Mouse (Mus musculus) liver, embryonic 11.5 days (tissue): Measurements from ENCODE around the gene Phtf1. TPM values are rescaled to one million over a fixed set of nuclear protein-coding genes. Genes with fewer than 3 reads are reported as not detected.

Experiments used
- ATAC-seq: fragments of 200-750 bp; cut with Nextera tagmentation; replicated peaks from 2 replicates; pipeline ENCODE4 v1.8.0; 2017; ENCODE audit warnings: moderate number of reproducible peaks, mild to moderate bottlenecking, moderate TSS enrichment, moderate library complexity; ENCODE audit not compliant: low FRiP score
- DNase-seq: peaks from one replicate; pipeline ENCODE4 v3.0.0-alpha.2; 2017; ENCODE audit warnings: low spot score
- H3K27ac ChIP-seq: fragments of 300-500 bp; sonication (generic); 2 replicates; pipeline ENCODE4 v1.5.1; 2014; ENCODE audit warnings: mild to moderate bottlenecking, low read depth, low read length, control low read depth
- H3K27me3 ChIP-seq: fragments of 300-500 bp; sonication (generic); replicated peaks from 2 replicates; pipeline ENCODE4 v1.6.1; 2014; ENCODE audit warnings: low read length, mixed read lengths; ENCODE audit not compliant: control insufficient read depth, insufficient read depth
- H3K36me3 ChIP-seq: fragments of 300-500 bp; sonication (generic); 2 replicates; pipeline ENCODE4 v1.6.1; 2014; ENCODE audit warnings: mild to moderate bottlenecking, low read length, moderate library complexity, mixed read lengths; ENCODE audit not compliant: control insufficient read depth, insufficient read depth
- H3K4me1 ChIP-seq: fragments of 300-500 bp; sonication (generic); replicated peaks from 2 replicates; pipeline ENCODE4 v1.6.1; 2014; ENCODE audit warnings: low read length, mixed read lengths; ENCODE audit not compliant: control insufficient read depth, insufficient read depth
- H3K4me2 ChIP-seq: fragments of 300-500 bp; sonication (generic); 2 replicates; pipeline ENCODE4 v1.6.1; 2014; ENCODE audit warnings: mild to moderate bottlenecking, control low read depth, moderate library complexity
- H3K4me3 ChIP-seq: fragments of 300-500 bp; sonication (generic); 2 replicates; pipeline ENCODE4 v1.5.1; 2014; ENCODE audit warnings: low read depth, low read length, control low read depth
- H3K9ac ChIP-seq: fragments of 300-500 bp; sonication (generic); 2 replicates; pipeline ENCODE4 v1.6.1; 2014; ENCODE audit warnings: low read depth, low read length, control low read depth
- H3K9me3 ChIP-seq: fragments of 300-500 bp; sonication (generic); 2 replicates; pipeline ENCODE4 v1.6.1; 2016; ENCODE audit warnings: low read length, inconsistent platforms, mixed read lengths; ENCODE audit not compliant: control insufficient read depth
- WGBS: fragments of 180-500 bp; shearing (Covaris S2); extraction: QIAGEN DNeasy Blood & Tissue Kit; methylation state at CpG from one replicate; pipeline ENCODE4 v1.1.7; 2014; 5-methylcytosine and 5-hydroxymethylcytosine counted together
- polyA plus RNA-seq: library from polyadenylated mRNA; unstranded; fragments of >200 nt; fragmentation: Nextera tagmentation; extraction: Ambion mirVana; gene quantifications from 2 replicates; pipeline ENCODE4 v1.2.1, GENCODE M21; 2014

The Phtf1 gene
- polyA plus RNA-seq: 19.7 and 20.8 TPM in 2 replicates

DNA sequence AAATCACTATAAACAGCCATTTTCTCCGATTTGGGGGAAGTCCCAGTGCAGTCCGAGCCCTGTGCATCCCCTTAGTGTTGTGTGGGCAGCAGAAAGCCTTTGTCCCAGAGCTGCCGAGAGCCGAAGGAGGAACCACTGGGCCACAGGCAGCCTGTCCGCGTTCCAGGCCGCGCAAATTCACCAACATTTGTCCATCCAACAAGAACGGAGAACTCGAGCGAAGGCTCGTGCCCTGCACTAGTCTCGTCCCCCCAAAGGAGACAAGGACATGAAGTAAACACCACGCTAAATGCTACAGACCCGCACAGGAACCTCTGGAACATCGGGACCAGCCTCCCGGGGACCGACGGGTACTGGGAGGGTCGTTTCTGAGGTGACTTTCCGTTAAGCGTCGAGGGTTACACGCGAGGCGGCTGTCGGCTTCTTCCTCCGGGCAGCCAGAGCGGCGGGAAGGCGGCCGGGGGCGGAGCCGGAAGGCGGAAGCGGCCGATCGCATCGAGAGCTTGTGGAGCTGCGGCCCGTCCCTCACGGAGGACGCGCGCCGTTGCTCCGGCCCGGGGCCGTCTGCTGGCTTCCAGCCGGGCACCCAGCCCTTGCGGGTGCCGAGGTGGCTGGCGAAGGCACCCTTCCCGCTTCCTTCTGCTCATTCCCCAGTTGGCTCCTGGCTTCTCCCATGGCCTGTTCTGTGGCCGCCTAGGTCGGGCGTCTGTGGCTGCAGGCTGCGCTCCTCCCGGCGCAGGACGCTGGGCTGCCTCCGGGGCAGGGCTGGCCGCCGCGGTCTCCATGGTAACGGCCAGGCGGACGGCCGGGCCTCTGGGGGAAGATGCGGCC lies at the start of gene Phtf1:
Phtf1 (plus strand) TSS at position 250 of the 831 bp plus-strand sequence.
- under 1% methylated on average over 70 of the region's 70 CpGs for WGBS
- Histone ChIP-seq H3K4me1 (peaks cover 8% of the 10 kb centered on the region; the same call in 1 of the 2 replicates), H3K27ac (peak within 1 kb of the TSS; percentile 93), H3K4me3 (peak within 1 kb of the TSS; percentile 92), H3K36me3 (peaks cover 4% of the 10 kb centered on the region; the same call in 1 of the 2 replicates), H3K9me3 (no peaks in the 10 kb centered on the region), H3K9ac (peak within 1 kb of the TSS; percentile 93), H3K4me2 (peak within 1 kb of the TSS; percentile 92), H3K27me3 (no peaks in the 10 kb centered on the region)
- ATAC-seq (peak; percentile 96), DNase-seq (peak; percentile 92)

DNA sequence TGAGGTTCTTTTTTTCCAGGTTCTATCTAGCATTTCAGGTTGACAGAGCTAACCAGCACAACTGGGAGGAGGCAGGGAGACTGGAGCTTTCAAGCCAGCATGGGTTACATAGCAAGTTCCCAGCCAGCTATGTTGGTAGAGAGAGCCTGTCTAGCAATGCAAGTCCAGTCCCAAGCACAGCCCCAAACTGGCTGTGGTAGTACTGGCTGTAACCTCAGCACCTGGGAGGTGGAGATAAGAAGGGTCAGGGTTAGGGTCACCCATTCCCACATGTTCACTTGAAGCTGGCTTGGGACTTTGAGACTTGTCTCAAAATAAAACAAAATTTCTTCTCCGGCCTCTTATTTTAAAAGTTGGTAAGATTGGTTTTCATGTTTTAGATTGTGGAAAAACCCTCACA lies 47.8 kb upstream of the Phtf1 start:
- peak; percentile 52; the same call in 1 of the 2 replicates for ATAC-seq

DNA sequence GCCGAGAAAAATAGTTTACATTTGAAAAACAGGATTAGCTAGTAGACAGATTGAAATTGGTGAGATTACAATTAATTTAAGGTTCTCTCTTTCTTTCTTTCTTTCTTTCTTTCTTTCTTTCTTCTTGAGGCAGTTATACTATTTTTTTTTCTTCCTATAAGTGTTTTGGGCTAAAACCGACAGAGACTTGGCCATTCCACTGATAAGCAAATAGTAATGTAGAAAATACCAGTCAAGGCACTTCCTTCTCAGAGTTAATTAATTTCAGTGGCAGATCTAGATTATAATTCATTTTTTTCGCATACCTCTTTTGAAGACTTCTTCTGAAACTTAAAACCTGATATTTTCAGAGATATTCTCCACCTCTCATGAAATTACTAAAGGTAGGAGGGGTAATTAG lies 42.6 kb upstream of the Phtf1 start:
- Histone ChIP-seq H3K4me3 (no peak overlapping the region), H3K9me3 (no peaks in the 10 kb centered on the region), H3K4me2 (no peak overlapping the region), H3K9ac (no peak overlapping the region), H3K27ac (no peak overlapping the region), H3K27me3 (no peaks in the 10 kb centered on the region), H3K36me3 (peaks cover 2% of the 10 kb centered on the region; the same call in 1 of the 2 replicates), H3K4me1 (peaks cover 13% of the 10 kb centered on the region)
- DNase-seq: no peak
- no peak for ATAC-seq
- WGBS: 63% methylated on average over 3 of the region's 3 CpGs

More for the DNA sequence above, 47.8 kb upstream of the Phtf1 start:
- WGBS: 67% methylated on average over 1 of the region's 1 CpGs
- Histone ChIP-seq H3K9me3 (no peaks in the 10 kb centered on the region), H3K9ac (no peak overlapping the region), H3K27ac (no peak overlapping the region), H3K36me3 (no peaks in the 10 kb centered on the region), H3K27me3 (no peaks in the 10 kb centered on the region), H3K4me2 (no peak overlapping the region), H3K4me1 (peaks cover 24% of the 10 kb centered on the region), H3K4me3 (no peak overlapping the region)
- DNase-seq: no peak

DNA sequence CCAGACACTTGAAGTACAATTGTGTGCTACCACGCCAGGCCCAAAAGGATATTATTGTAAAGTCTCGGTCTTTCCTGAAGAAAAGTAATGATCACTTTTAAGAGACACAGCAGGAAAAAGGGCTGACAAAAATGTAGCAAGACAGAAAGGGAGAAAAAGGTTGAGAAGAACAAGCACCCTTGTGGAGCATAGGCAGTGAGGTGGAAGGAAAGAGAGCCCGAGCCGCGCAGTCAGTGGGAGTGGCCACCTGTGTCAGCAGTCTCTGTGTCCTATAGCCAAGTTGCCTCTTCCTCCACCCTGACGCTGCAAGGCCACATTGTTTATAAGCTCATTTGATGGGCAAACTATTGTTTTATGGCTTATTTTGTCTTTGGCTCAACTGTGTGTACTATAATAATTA lies 40.4 kb upstream of the Phtf1 start:
- no peak overlapping the region for H3K4me3 ChIP-seq
- no peak overlapping the region for H3K27ac ChIP-seq
- H3K9ac ChIP-seq: no peak overlapping the region
- H3K4me2 ChIP-seq: no peak overlapping the region
- no peaks in the 10 kb centered on the region for H3K27me3 ChIP-seq
- ATAC-seq (no peak), DNase-seq (no peak)
- WGBS: 66% methylated on average over 6 of the region's 6 CpGs
- peaks cover 7% of the 10 kb centered on the region; the same call in 1 of the 2 replicates for H3K36me3 ChIP-seq
- H3K9me3 ChIP-seq: no peaks in the 10 kb centered on the region
- H3K4me1 ChIP-seq: peaks cover 6% of the 10 kb centered on the region

DNA sequence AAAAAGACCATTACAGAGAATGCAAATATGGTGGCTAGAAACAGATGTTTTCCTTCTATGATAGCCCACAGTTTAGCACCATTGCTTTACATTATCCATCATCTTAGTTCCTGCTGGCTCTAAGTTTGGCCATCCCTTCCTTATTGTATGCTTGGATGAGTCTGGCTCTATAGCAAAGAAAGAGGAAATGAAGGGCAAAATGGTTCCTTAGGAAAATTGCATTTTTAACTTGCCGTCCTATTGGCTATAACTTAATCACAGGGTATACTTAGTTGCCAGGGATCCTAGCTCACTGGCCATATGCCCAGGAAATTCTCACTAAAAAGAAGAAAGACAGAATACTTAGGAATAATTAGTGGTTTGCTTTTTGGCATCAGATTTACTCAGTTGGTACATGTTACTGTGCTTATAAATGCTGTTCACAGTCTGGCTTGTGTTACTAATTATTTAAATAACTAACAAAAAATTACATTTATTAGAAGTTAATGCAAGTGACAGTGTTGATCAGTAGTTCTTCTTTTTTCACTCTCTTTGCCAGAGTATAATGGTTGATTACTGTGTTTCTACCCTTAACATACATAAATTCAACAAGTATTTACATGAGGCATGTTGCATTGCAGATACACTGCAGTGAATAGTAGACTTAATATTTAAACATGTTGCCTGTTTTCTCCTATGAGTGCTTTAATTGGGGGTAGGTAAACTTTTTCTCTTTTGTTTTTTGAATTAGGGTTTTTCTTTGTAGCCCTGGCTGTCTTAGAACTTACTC lies 22.9 kb upstream of the Phtf1 start:
- Histone ChIP-seq H3K36me3 (peaks cover 2% of the 10 kb centered on the region; the same call in 1 of the 2 replicates), H3K4me3 (no peak overlapping the region), H3K9ac (no peak overlapping the region), H3K27ac (no peak overlapping the region), H3K9me3 (no peaks in the 10 kb centered on the region), H3K27me3 (no peaks in the 10 kb centered on the region), H3K4me2 (no peak overlapping the region), H3K4me1 (no peaks in the 10 kb centered on the region)
- DNase-seq (no peak), ATAC-seq (no peak)
- whole genome bisulfite sequencing: 86% methylated on average over 1 of the region's 1 CpGs

DNA sequence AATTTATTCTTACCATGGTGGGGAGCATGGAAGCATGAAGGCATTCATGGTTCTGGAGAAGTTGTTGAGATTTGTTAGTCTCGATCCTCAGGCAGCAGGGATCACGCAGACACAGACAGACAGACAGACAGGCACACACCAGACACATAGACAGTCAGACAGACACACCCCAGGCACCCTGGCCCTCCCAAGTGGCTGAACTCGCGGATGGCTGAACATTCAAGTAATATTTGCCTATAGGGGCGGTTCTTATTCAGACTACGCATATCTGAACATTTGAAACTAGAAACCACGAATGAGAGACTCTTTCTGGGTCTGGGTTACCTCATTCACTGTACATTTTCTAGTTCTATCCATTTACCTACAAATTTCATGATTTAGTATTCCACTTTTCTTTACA lies 19.2 kb upstream of the Phtf1 start:
- H3K4me1 ChIP-seq: no peaks in the 10 kb centered on the region
- H3K4me3 ChIP-seq: no peak overlapping the region
- H3K36me3 ChIP-seq: peaks cover 2% of the 10 kb centered on the region; the same call in 1 of the 2 replicates
- ATAC-seq: no peak
- no peak overlapping the region for H3K4me2 ChIP-seq
- no peaks in the 10 kb centered on the region for H3K27me3 ChIP-seq
- no peak overlapping the region for H3K27ac ChIP-seq
- no peaks in the 10 kb centered on the region for H3K9me3 ChIP-seq
- no peak overlapping the region for H3K9ac ChIP-seq
- 86% methylated on average over 7 of the region's 7 CpGs for WGBS
- no peak for DNase-seq

DNA sequence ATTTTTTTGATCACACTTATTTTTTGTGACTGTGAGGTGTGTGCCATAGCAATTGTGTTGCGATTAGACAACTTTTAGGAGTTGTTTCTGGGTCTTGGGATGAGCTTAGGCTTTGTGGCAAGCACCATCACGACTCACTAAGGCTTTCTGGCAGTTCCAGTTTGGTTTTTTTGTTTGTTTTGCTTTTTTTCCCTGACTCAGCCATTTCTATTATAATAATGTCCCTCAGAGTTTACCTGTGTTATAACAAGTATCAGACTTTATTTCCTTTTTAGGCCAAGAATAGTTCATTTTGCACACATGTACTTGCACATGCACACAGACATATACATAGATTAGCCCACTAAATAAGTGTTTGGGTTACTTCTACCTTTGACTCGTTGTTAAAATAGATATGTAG lies 7.3 kb upstream of the Phtf1 start:
- Histone ChIP-seq H3K27me3 (no peaks in the 10 kb centered on the region), H3K9ac (no peak overlapping the region), H3K4me3 (no peak overlapping the region), H3K27ac (no peak overlapping the region), H3K4me1 (no peaks in the 10 kb centered on the region), H3K36me3 (peaks cover 6% of the 10 kb centered on the region; the same call in 1 of the 2 replicates), H3K9me3 (no peaks in the 10 kb centered on the region), H3K4me2 (no peak overlapping the region)
- 87% methylated on average over 3 of the region's 3 CpGs for WGBS
- DNase-seq (no peak), ATAC-seq (no peak)

DNA sequence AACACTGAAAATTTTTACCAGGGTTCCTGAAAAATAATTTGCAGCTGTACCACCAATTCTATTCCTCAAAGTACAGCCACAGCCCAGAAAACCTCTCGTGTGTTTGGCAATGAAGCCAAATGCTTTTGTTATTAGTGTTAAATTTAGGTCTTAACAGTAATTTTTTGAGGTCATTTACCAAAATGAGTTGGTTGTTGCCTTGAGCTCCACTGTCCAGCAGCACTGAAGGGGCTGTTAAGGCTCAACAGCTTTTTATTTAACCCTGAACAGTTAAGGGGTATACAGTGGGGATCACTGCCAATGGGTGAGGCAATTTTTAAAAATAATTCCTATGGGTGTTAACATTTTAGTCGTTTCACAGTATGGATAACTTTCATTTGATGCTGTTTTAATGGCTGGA lies 679 bp upstream of the Phtf1 start:
- no peak for DNase-seq
- ATAC-seq: no peak
- Histone ChIP-seq H3K9me3 (no peaks in the 10 kb centered on the region), H3K36me3 (peaks cover 6% of the 10 kb centered on the region; the same call in 1 of the 2 replicates), H3K4me2 (peak overlapping the region; percentile 92), H3K27ac (peak overlapping the region; percentile 93), H3K27me3 (no peaks in the 10 kb centered on the region), H3K9ac (peak overlapping the region; percentile 93), H3K4me3 (peak overlapping the region; percentile 92), H3K4me1 (peaks cover 8% of the 10 kb centered on the region; the same call in 1 of the 2 replicates)
- WGBS: 34% methylated on average over 2 of the region's 2 CpGs
